Mouse (Mus musculus) ovary, postnatal 36 days (tissue): ENCODE data around the gene Nsl1.

Experiments used
- DNase-seq: peaks from one replicate; pipeline ENCODE4 v3.0.0; 2022; ENCODE audit warnings: low spot score, mixed read lengths

Nsl1 gene

GRCm38 (mm10) chr1:191095019-191095418 is 32.2 kb downstream of the Nsl1 start:
- DNase-seq, result no peak

GRCm38 (mm10) chr1:191096871-191097681 is 34.3 kb downstream of the Nsl1 start:
- DNase-seq, result no peak

GRCm38 (mm10) chr1:191097802-191098747 is 35.3 kb downstream of the Nsl1 start, which contains the start of gene Batf3:
TSS of gene Batf3 (plus strand) at chr1:191097847.
- peak; percentile 47 for DNase-seq

GRCm38 (mm10) chr1:191099114-191099513 is 36.3 kb downstream of the Nsl1 start:
- no peak for DNase-seq

- DNase-seq, result no peak
Measured at GRCm38 (mm10) chr1:191099772-191100291, 37.0 kb downstream of the Nsl1 start.

- no peak for DNase-seq
Measured at GRCm38 (mm10) chr1:191102730-191103370, 40.0 kb downstream of the Nsl1 start.

GRCm38 (mm10) chr1:191105246-191105645 is 42.4 kb downstream of the Nsl1 start:
- no peak for DNase-seq

- no peak for DNase-seq
Measured at GRCm38 (mm10) chr1:191107306-191107705, 44.5 kb downstream of the Nsl1 start.

- DNase-seq, result no peak
Measured at GRCm38 (mm10) chr1:191109907-191110306, 47.1 kb downstream of the Nsl1 start.

- no peak for DNase-seq
Measured at GRCm38 (mm10) chr1:191111146-191111545, 48.3 kb downstream of the Nsl1 start.

GRCm38 (mm10) chr1:191114868-191115267 is 52.1 kb downstream of the Nsl1 start:
- no peak for DNase-seq

GRCm38 (mm10) chr1:191115514-191116238 is 52.9 kb downstream of the Nsl1 start:
- no peak for DNase-seq

GRCm38 (mm10) chr1:191122744-191123143 is 59.9 kb downstream of the Nsl1 start:
- no peak for DNase-seq

GRCm38 (mm10) chr1:191123696-191124095 is 60.9 kb downstream of the Nsl1 start:
- DNase-seq, result no peak

- no peak for DNase-seq
Measured at GRCm38 (mm10) chr1:191124288-191124687, 61.5 kb downstream of the Nsl1 start.

- DNase-seq, result peak; percentile 64
Measured at GRCm38 (mm10) chr1:191125811-191126638, 63.2 kb downstream of the Nsl1 start.

GRCm38 (mm10) chr1:191131692-191132091 is 68.9 kb downstream of the Nsl1 start:
- no peak for DNase-seq

- DNase-seq, result no peak
Measured at GRCm38 (mm10) chr1:191132240-191132639, 69.4 kb downstream of the Nsl1 start.

- no peak for DNase-seq
Measured at GRCm38 (mm10) chr1:191132934-191133333, 70.1 kb downstream of the Nsl1 start.

GRCm38 (mm10) chr1:191135406-191135805 is 72.6 kb downstream of the Nsl1 start:
- no peak for DNase-seq
